Mouse (Mus musculus): ENCODE measurements around the gene March4.

The March4 gene

DNA sequence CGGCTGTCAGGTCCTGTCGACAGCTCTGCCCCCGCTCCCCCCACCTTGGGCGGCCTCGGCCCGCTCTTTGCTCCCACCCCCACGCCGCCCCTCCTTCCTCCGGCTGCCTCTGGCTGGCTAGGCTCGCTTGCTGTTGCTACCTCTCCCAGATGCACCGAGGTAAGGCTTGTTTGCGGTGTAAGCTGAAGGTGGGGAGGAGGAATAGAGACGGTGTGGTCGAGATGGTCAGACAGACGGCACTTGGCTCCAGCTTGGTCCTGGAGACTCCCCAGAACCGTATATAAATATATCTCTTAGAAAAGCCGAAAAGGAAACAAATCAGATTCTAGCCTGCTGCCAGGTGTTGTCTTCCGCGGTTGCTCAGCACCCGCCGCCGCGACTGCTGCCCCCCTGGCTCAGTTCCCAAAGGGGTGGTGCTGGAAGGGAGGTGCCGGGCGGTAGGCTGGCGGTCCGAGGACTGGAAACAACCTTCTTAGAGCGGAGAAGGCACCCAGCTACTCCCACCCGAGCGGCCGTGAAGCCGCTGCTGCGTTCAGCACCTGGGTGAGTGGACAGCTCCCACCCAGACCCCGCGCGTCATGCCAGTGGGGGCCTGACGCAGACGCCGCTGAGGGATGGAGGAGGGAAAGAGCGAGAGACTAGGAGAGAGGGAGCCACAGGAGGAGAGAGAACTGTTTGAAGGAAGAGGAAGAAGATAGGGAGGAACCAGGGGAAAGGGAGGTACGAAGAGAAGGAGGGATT is at the start of gene March4:
Gene March4 (minus strand): TSS at position 320 of the 741 bp plus-strand sequence.
- DNase-seq = peak; percentile 2

DNA sequence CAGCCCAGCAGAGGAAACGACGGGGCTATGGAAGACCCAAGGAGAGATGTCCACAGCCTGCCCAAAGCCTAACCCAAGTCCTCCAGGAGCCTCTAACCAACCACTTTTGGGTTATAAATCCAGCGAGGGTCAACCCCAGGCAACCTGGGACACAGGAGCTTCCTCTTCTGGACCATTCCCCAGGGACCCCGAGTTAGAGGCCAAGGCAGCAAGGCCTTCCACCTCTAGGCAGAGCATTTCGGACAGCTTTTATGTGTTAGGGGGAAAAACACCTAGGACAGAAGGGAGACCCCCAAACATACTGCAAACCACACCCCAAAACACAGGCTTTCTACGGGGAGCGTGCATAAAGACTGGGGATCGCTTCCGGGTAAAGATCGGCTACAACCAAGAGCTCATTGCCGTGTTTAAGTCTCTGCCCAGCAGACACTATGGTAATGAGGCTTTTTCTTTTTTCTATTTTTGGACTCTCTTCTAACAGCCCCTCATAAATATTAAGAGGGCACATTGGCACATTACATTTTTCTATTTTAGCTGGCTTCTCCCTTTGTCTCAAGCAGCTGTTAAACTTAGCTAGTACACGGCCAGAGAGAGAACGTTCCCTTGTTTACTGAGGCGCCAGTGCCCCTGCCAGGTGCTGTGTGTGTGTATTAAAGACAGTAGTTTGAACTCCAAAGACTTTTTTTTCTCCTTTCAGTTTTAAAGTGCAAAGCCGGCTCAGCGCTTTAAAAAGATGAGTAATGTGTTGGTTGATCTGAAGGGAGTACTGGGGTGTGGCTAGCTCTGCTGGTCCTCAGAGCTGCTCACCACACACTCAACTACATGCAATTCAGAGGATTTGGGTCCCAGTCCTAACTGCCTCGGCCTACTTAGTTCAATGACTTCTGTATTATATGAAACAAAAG is 49.5 kb upstream of the March4 start:
- DNase-seq = no peak

DNA sequence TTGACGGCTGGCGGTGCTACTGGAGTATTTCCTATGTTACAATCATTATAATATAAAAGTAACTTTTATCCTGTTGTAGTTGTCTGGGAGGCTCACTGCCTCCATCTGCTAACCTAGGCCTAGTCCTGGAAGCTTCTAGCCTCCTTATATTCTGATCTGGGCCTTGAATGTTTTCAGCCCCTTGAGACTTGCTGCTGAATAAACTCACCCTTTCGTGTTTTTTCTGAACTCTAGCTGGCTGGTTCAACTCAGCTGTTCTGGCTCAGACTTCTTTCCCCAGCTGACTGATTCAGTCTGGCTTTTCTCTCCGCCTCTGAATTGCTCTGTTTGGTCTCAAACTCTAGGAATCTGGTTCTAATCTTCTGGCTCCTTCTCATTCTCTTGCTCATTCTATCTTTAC is 47.2 kb upstream of the March4 start:
- DNase-seq = no peak

DNA sequence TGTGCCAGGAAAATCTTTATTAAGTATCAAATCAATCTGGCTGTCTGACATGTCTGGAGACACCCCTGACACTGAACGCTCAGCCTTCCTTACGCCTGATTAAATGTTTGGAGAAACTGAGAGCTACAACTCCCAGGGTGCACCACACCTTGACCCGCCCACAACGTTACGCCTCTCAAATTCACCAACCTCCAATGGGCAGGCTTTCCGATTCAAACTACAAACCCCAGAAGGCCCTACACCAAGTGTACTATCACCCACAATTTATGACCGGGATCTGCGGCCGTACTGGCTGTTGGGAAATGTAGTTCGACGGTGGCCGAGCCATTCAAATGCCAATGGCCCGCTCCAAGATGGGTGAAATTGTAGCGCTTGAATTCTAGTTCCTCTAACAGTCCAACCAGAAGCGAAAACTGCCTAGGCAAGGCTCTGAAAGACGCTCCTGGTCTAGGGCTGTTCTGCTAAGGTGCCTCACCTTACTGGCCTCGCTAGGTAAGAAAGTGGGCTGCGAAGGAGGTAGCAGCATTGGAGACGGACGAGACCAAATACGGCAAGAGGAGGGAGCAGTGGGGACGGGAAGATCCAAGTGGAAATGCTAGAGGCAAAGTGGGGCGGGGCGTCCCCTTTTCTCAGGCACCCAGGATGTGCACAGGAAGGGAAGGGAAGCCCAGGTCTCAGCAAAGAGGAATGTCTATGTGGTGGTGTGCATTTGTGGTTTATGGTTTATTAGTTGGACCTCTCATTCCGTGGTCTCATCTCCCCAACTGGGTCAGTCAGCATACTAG is 46.4 kb upstream of the March4 start, which contains the start of gene Smarcal1:
Gene Smarcal1 (plus strand): TSS at position 305 of the 785 bp plus-strand sequence.
- DNase-seq = peak; percentile 97

DNA sequence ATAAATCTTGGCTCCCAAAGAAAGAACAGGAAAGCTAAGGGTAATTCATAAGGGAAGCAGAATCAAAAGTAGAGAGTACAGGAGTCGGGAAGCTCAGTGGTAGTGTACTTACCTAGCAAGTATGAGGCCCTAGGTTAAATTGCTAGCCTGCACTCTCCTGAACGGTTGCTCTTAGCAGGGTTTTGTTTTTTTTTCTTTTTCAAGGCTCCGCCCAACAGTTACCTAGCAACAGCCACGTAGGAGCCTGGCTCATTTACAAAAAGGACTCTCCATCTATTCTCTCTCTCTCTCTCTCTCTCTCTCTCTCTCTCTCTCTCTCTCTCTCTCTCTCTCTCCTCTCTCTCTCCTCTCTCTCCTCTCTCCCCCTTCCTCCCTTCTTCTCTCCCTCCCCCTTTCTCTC is 42.1 kb upstream of the March4 start:
- DNase-seq = no peak

DNA sequence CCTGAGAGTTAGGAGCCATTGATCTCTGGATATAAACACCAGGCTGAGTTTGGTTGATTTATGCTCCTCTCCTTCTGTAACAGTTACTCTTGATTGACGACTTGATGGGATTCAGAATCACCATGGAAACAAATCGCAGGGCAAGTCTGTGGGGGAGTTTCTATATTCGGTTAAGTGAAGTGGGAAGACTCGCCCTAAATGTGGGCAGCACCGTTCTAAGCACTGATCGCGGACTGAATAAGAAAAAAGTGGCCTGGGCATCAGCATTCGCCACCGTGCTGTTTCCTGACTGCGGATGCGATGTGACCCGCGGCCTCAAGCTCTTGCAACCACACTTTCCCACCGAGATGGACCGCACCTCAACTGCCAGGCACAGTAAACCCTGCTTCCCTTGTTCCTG is 41.6 kb upstream of the March4 start:
- DNase-seq = no peak

DNA sequence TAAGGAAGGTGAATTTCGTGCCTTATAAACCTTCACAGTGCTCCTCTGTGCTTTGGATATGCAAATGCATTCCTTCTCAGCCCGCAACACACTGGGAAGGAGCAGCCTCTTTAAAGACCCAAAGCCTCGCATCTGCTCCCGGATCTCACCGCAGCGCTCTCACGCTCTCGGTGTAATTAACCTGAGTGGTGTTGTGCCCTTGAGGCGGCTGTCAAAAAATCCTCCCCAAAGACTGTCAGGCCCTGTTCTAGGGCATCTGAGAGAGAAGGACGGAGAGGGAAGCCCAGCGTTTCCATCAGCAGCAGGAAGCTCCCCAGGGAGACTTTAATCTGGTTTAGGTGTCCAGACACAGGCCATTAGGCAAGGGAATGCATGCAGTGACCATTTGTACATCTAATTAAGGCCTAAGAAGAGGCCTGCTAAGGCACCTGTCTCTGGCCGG is 40.8 kb upstream of the March4 start:
- DNase-seq = no peak

DNA sequence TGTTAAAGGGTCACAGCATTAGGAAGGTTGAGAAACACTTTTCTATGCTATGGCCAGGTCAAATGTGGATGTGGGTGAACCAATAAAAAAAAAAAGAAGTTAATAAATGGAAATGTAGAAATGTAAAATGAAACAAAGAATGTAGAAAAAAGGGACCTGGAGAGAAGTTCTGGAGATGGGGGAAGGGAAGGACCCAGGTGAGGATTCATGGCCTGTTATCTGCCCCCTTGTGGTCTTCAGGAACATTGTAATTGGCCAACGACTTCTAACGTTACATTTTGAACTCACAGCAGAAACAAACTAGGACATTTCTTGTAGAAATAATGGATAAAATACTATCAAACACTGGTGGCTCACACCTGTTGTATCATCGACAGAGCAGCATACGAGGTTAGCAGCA is 38.4 kb upstream of the March4 start:
- no peak for DNase-seq

DNA sequence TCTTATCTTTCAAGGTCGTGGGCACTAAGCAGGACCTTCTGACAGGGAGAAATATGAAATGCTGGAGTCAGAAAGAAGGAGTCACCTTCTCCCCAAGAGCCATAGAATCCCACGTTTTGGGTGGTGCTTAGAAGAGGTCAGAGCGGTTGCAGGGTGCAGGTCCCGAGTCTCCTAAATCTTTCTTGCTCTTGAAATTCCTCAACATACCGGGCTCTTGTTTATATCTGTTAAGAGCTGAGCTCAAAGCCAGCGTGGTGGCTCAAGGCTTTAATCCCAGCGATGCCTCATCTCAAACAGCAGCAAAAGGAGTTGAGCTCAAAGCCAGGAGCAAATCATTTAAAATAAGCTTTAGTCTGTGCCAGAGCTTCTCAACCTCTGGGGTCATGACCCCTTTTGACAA is 37.9 kb upstream of the March4 start:
- no peak for DNase-seq

DNA sequence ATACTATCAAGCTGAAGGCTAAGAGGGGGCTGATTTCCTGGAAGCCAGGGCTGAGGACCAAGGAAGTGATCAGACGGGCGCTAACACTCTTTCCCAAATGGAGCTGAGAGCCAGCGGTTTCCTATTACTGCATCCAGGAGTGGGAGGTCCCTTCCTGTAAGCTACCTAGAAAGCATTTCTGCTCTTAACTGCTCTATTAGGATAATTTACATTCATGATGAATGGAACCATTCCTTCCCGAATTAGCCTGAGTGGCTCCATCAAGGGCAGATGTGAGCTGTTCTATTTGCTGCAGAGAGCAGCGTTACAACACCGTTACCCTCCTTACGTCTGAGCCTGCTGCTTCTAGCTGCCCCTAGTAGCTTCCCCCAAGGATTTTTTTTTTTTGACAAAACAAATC is 37.3 kb upstream of the March4 start:
- no peak for DNase-seq

DNA sequence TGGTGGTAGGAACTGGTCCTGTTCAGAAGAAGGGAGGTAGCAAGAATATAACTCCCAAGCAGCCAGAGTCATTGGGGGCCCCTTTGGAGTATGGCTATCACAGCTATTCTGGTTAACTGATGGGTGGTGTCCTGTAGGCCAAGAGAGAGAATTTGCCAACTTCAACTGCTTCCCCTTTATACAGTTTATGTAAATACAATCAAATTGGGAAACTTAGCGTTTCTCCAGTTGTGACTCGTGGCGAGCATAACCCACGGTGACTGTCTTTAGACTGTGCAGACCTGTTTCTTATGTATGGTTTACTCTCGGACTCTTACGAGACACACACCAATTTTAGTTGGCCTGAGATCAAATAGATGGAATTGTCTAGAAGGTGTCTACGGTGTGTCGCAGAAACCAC is 32.0 kb upstream of the March4 start:
- no peak for DNase-seq

DNA sequence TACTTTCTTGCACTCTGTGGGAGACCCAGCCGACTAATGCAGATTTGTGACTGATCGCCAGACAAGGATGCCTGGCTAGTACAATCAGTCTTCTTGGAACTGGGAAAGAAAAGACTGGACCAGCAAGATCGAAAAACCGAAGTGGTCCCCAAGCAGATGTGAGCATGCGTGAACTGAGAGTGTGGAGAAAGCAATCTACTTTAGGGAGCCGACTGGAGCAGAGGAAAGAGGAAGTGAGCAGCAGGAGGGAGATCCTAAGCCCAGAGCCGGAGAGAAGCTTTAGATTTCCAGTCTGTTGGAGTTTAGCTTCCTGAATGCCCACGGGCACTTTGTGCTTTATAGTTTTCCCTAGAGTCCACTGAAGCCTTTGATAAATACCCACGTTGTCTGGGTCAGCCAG is 30.3 kb upstream of the March4 start:
- no peak for DNase-seq

DNA sequence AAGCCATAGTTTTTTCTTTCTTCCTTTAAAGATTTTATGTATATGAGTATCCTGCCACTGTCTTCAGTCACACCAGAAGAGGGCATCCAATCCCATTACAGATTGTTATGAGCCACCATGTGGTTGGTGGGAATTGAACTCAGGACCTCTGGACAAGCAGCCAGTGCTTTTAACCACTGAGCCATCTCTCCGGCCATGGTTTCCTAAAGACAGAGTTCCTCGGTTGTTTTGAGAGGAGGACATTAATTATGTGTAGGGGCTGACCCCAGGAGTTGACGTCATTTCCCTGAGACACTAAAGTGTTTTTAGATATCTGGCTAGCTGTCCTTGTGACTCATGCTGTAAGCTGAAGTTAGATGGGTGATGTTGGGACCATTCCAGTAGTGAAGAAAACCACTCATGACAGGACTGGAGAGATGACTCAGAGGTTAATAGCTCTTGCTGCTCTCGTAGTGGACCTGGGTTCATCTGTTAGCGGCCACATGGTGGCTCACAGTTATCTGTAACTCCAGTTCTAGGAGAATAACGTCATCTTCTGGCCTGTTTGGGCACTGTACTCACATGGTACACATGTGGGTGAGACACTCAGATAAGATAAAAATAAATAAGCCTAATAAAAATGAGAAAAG is 27.7 kb upstream of the March4 start:
- DNase-seq = no peak

DNA sequence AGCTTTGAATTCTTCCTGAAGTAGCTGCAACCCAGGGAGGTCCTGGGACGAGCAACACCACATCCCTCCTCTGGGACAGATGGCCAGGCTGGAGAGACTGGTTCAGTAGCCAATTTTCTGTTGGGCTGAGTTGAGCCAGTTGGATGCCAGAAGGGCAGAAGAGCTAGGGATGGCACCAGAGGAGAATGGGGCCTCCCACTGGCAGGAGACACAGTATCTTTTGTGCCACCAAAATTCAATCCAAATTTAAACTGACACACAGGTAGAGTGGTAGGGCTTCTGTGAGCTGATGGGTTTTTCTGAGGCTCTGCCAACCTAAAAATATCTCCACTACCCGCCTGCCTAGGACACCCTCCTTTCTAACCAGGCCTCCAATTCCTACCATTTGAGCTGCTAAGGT is 21.9 kb upstream of the March4 start:
- no peak for DNase-seq

DNA sequence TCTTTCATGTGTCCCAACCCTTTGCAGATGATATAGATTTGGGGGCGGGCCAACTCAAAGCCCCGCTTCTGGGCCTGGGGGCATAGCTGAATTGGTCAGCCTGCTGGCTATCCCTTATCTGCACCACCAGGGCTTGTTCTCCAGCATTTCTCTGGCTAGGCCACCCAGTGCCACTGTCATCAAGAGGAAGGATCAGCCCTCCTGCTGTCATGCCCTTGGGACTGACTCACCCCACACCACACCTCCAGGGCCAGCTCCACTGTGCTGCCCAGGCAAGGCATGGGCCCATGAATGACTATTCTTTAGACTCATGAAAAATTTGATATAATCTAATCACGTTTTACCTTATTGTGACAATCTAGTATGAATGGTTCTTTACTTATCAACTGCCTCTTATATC is 19.7 kb upstream of the March4 start:
- no peak for DNase-seq

DNA sequence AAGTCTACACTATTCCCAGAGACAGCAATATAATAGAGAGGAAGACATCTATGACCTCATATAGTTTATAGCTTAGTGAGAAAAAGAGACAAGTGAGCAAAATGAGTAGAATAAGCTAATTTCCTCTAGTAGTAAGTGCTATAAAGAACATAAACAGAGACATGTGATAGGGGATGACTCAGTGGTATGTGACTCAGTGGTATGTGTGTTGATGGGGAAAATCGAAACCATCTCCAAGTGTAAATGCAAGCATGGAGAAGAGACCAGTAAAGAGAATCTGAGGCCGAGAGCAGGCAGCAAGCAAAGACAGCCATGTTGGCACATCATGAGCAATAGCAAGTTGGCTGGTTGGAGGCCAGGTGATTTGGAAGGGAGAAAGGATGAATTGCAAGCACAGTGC is 13.6 kb upstream of the March4 start:
- DNase-seq = no peak

DNA sequence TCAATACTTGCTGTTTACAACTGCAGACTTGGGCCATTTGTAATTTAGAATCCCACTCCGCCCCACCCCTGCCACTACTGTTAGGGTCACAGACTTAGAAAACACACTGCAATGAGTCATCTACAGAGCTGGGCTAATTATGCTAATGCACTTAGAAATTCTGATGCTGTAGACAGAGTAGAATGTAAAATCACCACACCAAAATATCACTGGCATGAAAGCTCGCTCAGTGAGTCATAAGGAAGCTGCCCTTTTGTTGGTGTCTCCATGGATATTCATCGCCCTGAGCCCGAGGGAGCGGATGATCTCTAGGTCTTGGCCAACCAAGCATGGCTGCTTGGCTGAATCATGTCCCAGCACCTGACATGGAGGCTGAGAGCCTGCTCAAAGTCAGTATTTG is 1.5 kb upstream of the March4 start:
- no peak for DNase-seq

DNA sequence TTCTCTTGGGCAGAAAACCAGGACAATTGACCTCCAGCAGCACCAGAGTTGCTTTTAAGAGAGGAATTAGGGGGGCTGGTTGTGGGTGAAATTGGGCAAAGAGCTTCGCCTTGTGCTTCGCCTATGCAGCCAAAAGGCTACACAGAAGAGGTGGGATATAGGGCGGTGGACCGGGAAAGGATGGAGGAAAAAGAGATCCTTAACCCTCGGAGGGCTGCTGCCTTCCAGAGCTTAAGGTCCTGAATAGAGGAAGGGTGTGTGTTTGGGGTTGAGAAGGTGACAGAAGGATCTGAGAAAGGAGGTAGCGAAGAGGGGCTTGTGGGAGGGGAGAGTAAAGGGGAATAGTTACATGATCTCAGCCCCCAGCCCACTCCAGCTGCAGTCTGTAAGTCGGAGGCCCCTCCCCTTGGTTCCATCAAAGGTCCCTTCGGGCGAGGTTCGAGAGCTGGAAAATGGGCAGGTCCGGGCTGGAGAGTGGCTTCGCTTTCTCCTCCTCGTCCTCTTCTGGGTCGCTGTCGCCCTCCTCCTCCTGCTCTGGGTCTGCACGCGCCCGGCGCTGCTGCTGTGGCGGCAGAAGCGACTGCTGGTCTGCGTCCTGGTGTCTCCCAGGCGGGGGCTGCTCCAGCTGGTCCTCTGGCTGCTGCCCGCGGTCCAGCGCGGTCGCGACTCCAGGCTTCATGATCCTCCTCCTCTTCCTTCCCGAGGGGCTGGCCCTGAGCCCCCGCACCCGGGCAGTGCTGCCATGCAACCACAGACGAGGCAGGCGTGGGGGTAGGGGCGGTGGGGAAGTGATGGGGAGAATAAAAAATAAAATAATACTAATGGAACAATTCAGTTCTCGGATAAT is 782 bp downstream of the March4 start:
- no peak for DNase-seq

DNA sequence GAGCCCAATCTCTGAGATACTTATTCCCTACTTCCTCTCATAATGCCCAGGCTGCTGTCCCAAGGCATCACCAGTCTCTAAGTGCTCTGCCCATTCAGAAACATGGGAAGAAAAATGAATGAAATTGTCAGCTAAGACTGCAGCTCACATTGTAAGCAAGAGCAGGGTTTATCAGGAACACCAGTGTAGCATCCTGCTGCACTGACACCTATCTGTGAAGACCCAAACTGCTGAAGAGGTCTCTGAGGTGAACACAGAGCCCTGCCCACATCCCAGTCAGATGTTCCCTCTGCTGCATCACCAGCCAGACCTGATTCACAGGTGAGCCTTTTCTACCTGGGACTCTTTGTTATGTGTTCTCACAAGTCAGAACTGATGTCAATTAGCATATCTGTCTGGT is 3.3 kb downstream of the March4 start:
- DNase-seq = no peak

DNA sequence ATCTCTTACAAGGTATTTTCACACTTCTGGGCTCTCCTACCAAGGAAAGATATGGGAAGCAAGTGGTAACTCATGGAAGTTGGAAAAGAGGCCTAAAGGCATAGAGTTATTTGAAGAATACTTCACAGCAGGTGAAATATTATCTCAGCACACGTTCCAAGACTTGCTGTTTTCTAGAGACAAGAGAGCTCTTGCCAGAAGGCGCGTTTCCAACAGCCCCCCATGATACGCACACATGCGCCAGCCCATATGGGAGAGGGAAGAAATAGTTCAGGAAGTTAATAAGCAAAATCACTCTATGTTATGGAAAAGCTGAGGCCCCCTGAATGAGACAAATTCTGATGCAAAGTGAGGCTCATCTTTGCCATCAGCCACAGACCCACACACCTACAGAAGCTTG is 3.8 kb downstream of the March4 start:
- DNase-seq = no peak

DNA sequence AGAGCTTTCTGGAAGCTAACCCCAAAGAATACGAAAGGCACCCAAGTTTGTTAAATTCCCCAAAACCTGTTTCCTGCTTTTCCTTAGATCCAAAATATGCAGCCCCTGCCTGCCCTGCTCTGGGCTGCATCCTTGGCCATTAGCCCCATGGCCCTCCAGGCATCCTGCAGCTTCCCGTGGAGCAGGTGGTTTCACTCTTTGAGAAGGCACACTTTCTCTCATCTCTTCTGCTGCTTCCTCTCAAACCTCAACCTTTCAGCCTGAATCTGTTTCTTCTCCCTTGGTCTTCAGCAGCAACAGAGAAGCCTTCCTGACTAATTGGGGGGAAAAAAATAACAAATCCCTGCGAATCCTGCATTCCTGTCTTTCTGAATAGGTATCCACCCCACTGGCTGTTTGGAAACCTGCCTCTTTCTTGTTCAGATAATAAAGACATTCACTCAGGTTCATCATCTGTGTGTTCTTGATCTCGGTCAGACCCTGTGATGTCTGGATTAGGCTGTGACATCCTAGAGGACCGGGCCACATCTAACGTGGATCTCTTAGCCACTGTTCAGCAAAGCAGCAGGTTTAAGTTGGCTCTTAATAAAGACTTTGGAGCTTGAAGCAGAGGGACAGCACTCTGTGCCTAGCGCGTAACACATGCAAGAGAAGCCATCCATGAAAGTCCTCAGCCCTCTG is 6.1 kb downstream of the March4 start:
- no peak for DNase-seq
